8 mouse cellular contexts compared by ENCODE assay signal in genomic region chr6:137470901-137471598, GRCm38 (mm10).
DNase-seq lines count a peak whose midpoint lies in the region; ATAC-seq and TF ChIP-seq lines count a peak whose summit lies in the region.

No protein-coding gene starts in this region.

- peak; percentile 98 for ATAC-seq in Patski
- peak; percentile 73 for ATAC-seq in frontal cortex, adult (ENCODE audit: low TSS enrichment)
- no peak for ATAC-seq in CD4-positive, CD25-positive, alpha-beta regulatory T cell, adult 4 months

- intact Hi-C loops in heart, postnatal 25 days (cut with DNase I) = no loop called here

- peak; percentile 90 for DNase-seq in Patski (ENCODE audit: low read depth, low spot score)
- peak; percentile 66 for DNase-seq in cerebellum, adult 11-12 months
- DNase-seq in heart, postnatal 25 days (ENCODE audit: low spot score) = peak; percentile 69
- peak; percentile 87 for DNase-seq in layer of hippocampus, adult 9-11 months
- peak; percentile 85 for DNase-seq in lung, postnatal 14 days
- peak; percentile 75 for DNase-seq in retina, postnatal 7 days (ENCODE audit: low read depth, low spot score)

- CTCF ChIA-PET in Patski (lab: Charles Lee) = interaction anchor here (1.1 to 1.2 kb wide), 2 partner anchors 11 to 13 kb away, joined by 3 to 5 read pairs; no protein-coding TSS in a partner anchor

- no peak for TF ChIP-seq CTCF in Patski (IDR thresholded peaks at IDR 0.05)

- no peaks in the 10 kb centered on the region for H3K27me3 ChIP-seq in Patski

- in situ Hi-C loops in Patski (cut with MboI; ENCODE audit: low pct_unique_long_range_greater_than_20kb) = no loop called here

- POLR2A ChIA-PET in Patski (lab: Charles Lee) = no interaction called here
